Mouse (Mus musculus): Measurements from ENCODE around the gene Rps26.

Gene Rps26

GRCm38 (mm10) chr10:128626311-128627310, at the start of gene Rps26:
Gene Rps26, minus strand, starts transcription at chr10:128626747.
- DNase-seq (ENCODE audit: low read depth), result peak; percentile 97

GRCm38 (mm10) chr10:128674469-128675008, 48.0 kb upstream of the Rps26 start:
- DNase-seq (ENCODE audit: low read depth), result peak; percentile 58

GRCm38 (mm10) chr10:128673763-128674468, 47.4 kb upstream of the Rps26 start, which contains the start of gene Suox:
Gene Suox, minus strand, starts transcription at chr10:128674073.
- DNase-seq (ENCODE audit: low read depth), result peak; percentile 63

GRCm38 (mm10) chr10:128671148-128671547, 44.6 kb upstream of the Rps26 start:
- DNase-seq (ENCODE audit: low read depth), result no peak

GRCm38 (mm10) chr10:128668790-128669672, 42.5 kb upstream of the Rps26 start:
- no peak for DNase-seq (ENCODE audit: low read depth)

- DNase-seq (ENCODE audit: low read depth), result no peak
Observed at GRCm38 (mm10) chr10:128665806-128666205, 39.3 kb upstream of the Rps26 start.

GRCm38 (mm10) chr10:128665307-128665706, 38.8 kb upstream of the Rps26 start:
- no peak for DNase-seq (ENCODE audit: low read depth)

GRCm38 (mm10) chr10:128664808-128665207, 38.3 kb upstream of the Rps26 start:
- DNase-seq (ENCODE audit: low read depth), result no peak

- no peak for DNase-seq (ENCODE audit: low read depth)
Observed at GRCm38 (mm10) chr10:128663441-128664220, 37.1 kb upstream of the Rps26 start.

GRCm38 (mm10) chr10:128662465-128662864, 35.9 kb upstream of the Rps26 start:
- no peak for DNase-seq (ENCODE audit: low read depth)

- no peak for DNase-seq (ENCODE audit: low read depth)
Observed at GRCm38 (mm10) chr10:128659490-128659889, 32.9 kb upstream of the Rps26 start.

GRCm38 (mm10) chr10:128657844-128658243, 31.3 kb upstream of the Rps26 start:
- no peak for DNase-seq (ENCODE audit: low read depth)

- no peak for DNase-seq (ENCODE audit: low read depth)
Observed at GRCm38 (mm10) chr10:128656731-128657130, 30.2 kb upstream of the Rps26 start.

GRCm38 (mm10) chr10:128655254-128655653, 28.7 kb upstream of the Rps26 start:
- DNase-seq (ENCODE audit: low read depth), result no peak

- DNase-seq (ENCODE audit: low read depth), result no peak
Observed at GRCm38 (mm10) chr10:128653866-128654265, 27.3 kb upstream of the Rps26 start.

- DNase-seq (ENCODE audit: low read depth), result no peak
Observed at GRCm38 (mm10) chr10:128646139-128647089, 19.9 kb upstream of the Rps26 start.

- DNase-seq (ENCODE audit: low read depth), result no peak
Observed at GRCm38 (mm10) chr10:128645111-128646011, 18.8 kb upstream of the Rps26 start, which contains the start of gene Ikzf4. Gene Ikzf4, minus strand, starts transcription at chr10:128645991.

GRCm38 (mm10) chr10:128642749-128643148, 16.2 kb upstream of the Rps26 start:
- DNase-seq (ENCODE audit: low read depth), result no peak
